Mouse (Mus musculus) bone marrow, adult 2 months (tissue): ENCODE results near the gene Fgfr2. TPM values are rescaled to one million over a fixed set of nuclear protein-coding genes. Genes with fewer than 3 reads are reported as not detected.
A peak's percentile ranks its signal among the peaks of the same experiment; 100 is the strongest.

Source experiments
- H3K27ac ChIP-seq: fragments of 200-500 bp; 2 replicates; pipeline ENCODE4 v1.5.1; 2012; ENCODE audit warnings: low read depth, mild to moderate bottlenecking, control low read depth, inconsistent platforms, low read length; ENCODE audit not compliant: control insufficient read depth, poor library complexity, insufficient read depth
- H3K4me1 ChIP-seq: fragments of 200-500 bp; 2 replicates; pipeline ENCODE4 v1.6.1; 2011; ENCODE audit warnings: low read length; ENCODE audit not compliant: control insufficient read depth, insufficient read depth
- H3K4me3 ChIP-seq: fragments of 200-500 bp; replicated peaks from 2 replicates; pipeline ENCODE3; 2011; ENCODE audit warnings: mild to moderate bottlenecking, low read depth, low read length, control low read depth; ENCODE audit not compliant: control insufficient read depth
- CTCF ChIP-seq: fragments of 200-500 bp; IDR thresholded peaks from 2 replicates; pipeline ENCODE4 v1.5.1; 2011; ENCODE audit warnings: low read length, control low read depth; ENCODE audit not compliant: control insufficient read depth, insufficient read depth
- POLR2A ChIP-seq: fragments of 200-500 bp; IDR thresholded peaks from 2 replicates; pipeline ENCODE4 v1.6.1; 2011; ENCODE audit warnings: low read depth, mild to moderate bottlenecking, control low read depth, low read length, borderline replicate concordance; ENCODE audit not compliant: control insufficient read depth
- WGBS: fragments of 180-500 bp; shearing (Covaris S2); methylation state at CpG from one replicate; pipeline ENCODE4 v1.1.7; 2018; 5-methylcytosine and 5-hydroxymethylcytosine counted together
- polyA plus RNA-seq: library from polyadenylated mRNA; stranded (reverse); fragments of >200 nt; gene quantifications from 2 replicates; pipeline ENCODE4 v1.2.4, GENCODE M21; 2011; ENCODE audit warnings: low replicate concordance; ENCODE audit not compliant: missing spikeins, insufficient read depth, insufficient read length

Fgfr2 gene
- polyA plus RNA-seq, 1 experiment, result 8.2 TPM

DNA sequence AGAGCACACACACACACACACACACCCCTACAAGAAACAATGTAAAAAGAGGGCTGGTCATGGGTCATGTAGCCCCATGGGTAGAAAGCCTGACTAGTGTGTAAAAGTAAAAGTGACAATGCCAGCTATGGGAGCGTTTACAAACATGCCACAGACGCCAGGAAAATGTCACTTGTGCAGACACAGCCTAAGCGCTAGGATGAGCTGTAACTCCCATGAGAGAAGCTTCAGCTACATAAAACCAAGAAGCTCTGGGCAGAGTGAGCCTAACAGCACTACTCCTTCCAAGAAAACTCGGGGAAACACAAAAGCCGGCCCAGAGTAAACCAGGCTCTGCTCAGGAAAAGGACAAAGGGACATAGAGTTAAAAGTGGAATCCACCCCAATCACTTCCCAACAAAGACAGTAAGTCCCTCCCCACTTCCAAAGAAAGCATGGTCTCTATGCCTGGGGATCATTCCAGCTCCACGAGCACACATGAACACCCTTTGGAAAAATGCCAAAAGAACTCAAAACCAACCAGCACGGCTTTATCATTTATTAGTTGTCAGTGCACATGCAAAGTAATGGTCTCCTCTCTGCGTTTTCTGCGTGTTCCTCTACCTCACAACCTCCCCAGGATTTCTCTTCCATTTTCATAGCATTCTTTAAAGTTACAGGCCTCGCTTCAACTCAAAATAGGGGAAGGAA lies 899.6 kb downstream of the Fgfr2 start:
- no peak overlapping the region for H3K4me3 ChIP-seq
- H3K4me1 ChIP-seq, result no peaks in the 10 kb centered on the region
- TF ChIP-seq POLR2A (no peak), CTCF (no peak)
- WGBS, result 49% methylated on average over 10 of the region's 10 CpGs
- H3K27ac ChIP-seq, result no peak overlapping the region

DNA sequence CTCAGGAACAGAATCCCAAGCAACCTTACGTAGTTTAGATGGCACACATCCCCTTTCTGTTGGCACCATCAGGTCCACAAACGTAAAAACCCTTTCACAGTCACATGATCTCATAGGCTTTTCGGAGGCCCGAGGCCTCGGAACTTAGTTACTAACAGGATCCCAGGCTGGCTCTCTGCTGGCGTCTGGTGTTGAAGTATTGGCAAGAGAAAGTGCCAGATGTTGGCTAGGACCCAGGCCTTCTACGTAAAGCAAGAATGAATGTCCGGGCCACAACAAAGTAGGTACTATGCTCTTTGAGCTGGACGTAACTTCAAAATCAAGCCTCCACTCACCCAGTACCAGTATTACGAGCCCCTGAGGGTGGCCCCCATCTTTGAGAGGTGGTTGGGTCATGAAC lies 909.1 kb downstream of the Fgfr2 start:
- TF ChIP-seq CTCF, result no peak
- no peak for TF ChIP-seq POLR2A
- Histone ChIP-seq H3K4me1 (no peaks in the 10 kb centered on the region), H3K4me3 (no peak overlapping the region), H3K27ac (no peak overlapping the region)
- 77% methylated on average over 10 of the region's 10 CpGs for WGBS

DNA sequence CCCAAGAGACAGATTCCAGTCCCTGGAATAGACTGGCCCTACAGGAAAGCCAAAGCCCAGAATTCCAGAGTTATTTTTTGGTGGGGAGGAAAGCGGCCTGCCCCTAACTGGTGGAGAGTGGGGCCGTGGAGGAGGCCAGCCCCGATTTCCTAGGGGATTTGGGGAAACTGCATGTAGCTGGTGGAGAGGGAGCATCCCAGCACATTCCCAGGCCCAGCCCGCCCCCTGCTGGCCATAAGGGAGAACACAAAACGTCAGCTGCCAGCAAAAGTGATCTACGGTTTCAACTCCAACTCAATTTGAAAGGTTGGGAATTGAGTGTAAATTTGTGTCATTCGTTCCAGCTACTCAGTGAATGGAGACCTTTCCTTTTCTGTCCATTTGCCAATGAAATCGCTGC lies 909.7 kb downstream of the Fgfr2 start:
- H3K4me3 ChIP-seq, result no peak overlapping the region
- no peak overlapping the region for H3K27ac ChIP-seq
- H3K4me1 ChIP-seq, result no peaks in the 10 kb centered on the region
- 17% methylated on average over 8 of the region's 8 CpGs for WGBS
- TF ChIP-seq CTCF, result peak; percentile 69
- TF ChIP-seq POLR2A, result no peak

DNA sequence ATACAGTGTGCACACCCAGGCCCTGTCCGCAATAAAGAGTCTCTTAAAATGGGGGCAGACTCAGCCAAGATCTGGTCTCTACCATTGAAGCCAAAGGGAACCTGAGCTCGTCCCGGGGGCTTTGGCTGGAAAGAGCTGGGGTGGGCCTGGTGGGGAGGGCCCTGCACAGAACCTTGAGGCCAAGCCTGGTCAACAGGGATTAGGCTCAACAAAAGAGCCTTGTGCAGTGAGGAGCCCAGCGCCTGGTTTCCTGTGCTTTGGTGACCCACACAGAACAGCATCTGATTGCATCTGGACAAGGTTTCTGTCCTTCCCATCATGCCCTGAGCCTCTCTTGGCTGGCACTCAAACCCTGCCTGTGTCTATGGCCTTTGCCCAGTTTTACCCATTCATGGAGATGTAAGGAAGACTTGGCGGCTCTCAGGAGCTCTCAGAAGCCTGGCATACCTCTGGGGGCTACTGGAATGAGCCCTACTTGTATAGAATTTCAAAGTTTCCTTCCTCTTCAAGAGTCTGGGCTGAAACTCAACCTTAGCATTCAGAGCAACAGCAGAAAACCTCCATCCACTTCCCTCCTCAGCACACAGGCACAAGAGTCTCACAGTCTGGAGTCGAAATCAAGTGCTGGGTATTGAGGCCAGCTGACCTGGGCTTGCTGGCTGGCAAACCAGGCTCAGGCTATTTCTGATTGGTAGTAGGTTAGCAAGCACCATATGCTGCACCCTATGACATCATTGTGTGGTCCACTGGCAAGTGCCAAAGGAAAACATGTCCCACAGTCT lies 911.0 kb downstream of the Fgfr2 start:
- no peak for TF ChIP-seq POLR2A
- no peak for TF ChIP-seq CTCF
- H3K27ac ChIP-seq, result no peak overlapping the region
- H3K4me1 ChIP-seq, result no peaks in the 10 kb centered on the region
- H3K4me3 ChIP-seq, result no peak overlapping the region
- 76% methylated on average over 6 of the region's 6 CpGs for WGBS

DNA sequence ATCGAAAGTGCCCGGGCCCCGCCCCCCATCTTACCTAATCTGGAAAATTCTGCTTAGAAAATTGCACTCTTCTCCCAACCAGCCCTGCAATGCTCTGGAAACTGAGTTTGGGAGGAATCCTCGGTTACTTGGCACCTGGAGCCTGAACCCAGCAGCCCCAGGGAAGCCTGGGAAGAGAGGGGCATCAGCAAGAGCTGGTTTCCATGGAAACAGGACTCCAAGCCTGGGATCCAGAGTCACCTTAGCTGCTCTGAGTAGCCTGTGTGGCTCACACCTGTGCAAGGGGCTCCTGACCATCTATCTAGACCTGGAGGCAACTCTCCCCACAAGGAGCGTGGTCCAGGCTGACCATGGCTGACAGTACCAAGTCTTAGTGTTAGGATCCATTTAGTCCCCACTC lies 912.5 kb downstream of the Fgfr2 start:
- 78% methylated on average over 5 of the region's 5 CpGs for WGBS

DNA sequence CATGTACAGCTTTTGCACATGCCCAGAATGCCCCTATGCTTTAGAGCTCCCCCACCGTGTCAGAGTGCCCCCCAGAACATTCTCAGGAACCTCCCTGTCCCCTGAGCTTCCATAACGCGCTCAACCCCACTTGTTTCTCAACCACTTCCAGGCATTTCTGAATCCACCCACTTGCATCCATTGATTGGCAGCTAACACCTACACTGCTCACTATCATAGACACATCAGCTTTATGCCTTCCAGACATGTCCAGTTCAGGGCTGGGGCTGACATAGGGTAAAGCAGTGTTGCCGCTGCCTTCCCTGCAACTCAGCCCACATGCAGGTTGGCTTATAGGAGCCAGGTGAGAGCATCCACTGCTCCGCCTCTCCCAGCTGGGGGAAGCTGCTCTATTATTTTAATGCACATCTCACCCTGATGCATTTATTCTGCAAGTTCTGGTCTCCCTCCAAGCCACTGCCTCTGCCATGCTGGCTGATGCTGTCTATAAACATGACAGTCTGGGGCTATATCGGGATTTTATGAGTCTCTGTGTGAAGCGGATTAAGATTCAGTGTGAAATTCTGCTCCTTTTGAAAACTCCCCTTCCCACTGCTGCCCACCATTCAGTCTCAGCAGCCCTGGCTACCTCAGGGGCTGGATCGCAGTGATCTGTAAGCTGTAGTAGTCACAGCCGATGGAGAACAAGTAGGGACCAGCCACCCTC lies 914.1 kb downstream of the Fgfr2 start:
- TF ChIP-seq CTCF, result no peak
- TF ChIP-seq POLR2A, result no peak
- H3K27ac ChIP-seq, result no peak overlapping the region
- no peaks in the 10 kb centered on the region for H3K4me1 ChIP-seq
- H3K4me3 ChIP-seq, result no peak overlapping the region
- 78% methylated on average over 9 of the region's 9 CpGs for WGBS

More for the DNA sequence above, 912.5 kb downstream of the Fgfr2 start:
- Histone ChIP-seq H3K27ac (no peak overlapping the region), H3K4me3 (no peak overlapping the region), H3K4me1 (no peaks in the 10 kb centered on the region)
- TF ChIP-seq POLR2A, result no peak
- no peak for TF ChIP-seq CTCF

DNA sequence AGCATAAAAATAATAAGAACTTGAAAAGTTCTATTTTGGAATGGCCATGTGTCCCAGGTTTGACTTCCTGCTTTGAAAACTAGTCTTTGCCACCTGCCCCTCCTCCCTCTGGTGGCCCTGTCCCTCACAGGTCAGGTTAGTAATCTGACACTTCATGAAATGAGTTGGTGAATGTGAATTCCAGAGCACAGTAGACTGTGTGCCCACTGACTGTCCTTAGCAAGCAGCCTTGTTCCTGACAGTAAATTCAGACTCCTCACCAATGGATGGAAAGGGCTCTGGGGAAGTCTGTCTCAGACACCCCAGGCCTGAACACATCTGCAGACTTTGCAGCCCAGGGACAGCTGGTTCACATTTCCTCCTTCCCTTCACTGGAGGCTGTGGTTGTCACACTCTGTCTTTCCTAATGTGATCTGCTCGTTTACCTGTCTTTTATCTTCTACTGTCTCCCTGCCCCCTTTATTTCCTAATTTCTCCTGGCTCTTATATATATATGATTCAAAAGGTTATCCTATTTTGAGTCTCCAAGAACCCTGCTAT lies 919.0 kb downstream of the Fgfr2 start:
- TF ChIP-seq POLR2A, result no peak
- no peak for TF ChIP-seq CTCF
- 17% methylated on average over 1 of the region's 1 CpGs for WGBS
- Histone ChIP-seq H3K27ac (no peak overlapping the region), H3K4me1 (no peaks in the 10 kb centered on the region), H3K4me3 (no peak overlapping the region)

DNA sequence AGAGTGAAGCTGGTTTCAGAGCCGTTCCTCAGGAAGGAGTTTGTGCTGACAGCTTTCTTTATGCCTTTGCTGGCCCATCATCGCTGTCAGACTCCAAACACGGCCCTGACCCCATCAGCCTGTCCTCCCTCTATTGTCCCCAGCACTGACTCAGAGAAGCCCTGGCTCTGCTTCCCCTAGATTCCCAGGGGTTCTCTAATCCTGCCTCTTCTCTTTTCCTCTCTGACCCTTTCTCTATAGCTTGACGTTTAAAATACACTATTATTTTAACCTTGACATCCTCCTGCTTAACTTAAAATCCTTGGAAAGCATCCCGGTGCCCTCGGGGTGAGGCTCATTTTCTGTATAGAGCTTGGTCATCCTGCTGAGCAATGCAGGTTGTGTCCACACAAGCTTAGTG lies 923.5 kb downstream of the Fgfr2 start:
- H3K4me3 ChIP-seq, result no peak overlapping the region
- WGBS, result 56% methylated on average over 6 of the region's 6 CpGs
- no peak for TF ChIP-seq CTCF
- no peak for TF ChIP-seq POLR2A
- no peaks in the 10 kb centered on the region for H3K4me1 ChIP-seq
- no peak overlapping the region for H3K27ac ChIP-seq
